Mouse (Mus musculus) urinary bladder, adult 2 months (tissue): ENCODE results near the gene Taf1. TPM values are rescaled to one million over a fixed set of nuclear protein-coding genes. Genes with fewer than 3 reads are reported as not detected.
"Not testable (repeated sequence)": the region's sequence is repeated elsewhere in the genome, so short reads cannot be mapped to it uniquely, and the experiment has no call there.

ENCODE experiments used
- DNase-seq: peaks from one replicate; pipeline ENCODE4 v3.0.0; 2022; ENCODE audit warnings: low spot score
- polyA plus RNA-seq: library from polyadenylated mRNA; depleted of rRNA; stranded (reverse); fragments of >200 nt; gene quantifications from 2 replicates; pipeline ENCODE4 v1.2.3, GENCODE M21; 2012; rRNA removed

Gene Taf1
- 21.1 and 30.2 TPM in 2 replicates for polyA plus RNA-seq

GRCm38 (mm10) chrX:101532347-101533221 lies at the start of gene Taf1:
TSS of gene Taf1 (plus strand) at chrX:101532734.
- DNase-seq: peak; percentile 47

GRCm38 (mm10) chrX:101486487-101487152 lies 45.9 kb upstream of the Taf1 start:
- not testable (repeated sequence) for DNase-seq

DNA sequence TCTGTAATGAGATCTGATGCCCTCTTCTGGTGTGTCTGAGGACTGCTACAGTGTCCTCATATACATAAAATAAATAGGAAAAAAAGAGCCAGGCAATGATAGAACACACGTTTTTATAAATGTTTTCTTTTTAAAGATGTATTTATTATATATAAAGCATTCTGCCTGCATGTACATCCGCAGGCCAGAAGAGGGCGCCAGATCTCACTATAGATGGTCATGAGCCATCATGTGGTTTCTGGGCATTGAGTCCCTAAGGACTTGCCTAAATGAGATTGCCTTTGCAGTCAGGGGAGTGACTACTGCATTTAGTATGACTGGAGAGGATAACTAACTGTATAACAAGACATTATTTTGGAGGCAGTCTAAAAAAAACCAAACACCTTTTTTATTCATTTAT lies 27.9 kb upstream of the Taf1 start:
- no peak for DNase-seq

DNA sequence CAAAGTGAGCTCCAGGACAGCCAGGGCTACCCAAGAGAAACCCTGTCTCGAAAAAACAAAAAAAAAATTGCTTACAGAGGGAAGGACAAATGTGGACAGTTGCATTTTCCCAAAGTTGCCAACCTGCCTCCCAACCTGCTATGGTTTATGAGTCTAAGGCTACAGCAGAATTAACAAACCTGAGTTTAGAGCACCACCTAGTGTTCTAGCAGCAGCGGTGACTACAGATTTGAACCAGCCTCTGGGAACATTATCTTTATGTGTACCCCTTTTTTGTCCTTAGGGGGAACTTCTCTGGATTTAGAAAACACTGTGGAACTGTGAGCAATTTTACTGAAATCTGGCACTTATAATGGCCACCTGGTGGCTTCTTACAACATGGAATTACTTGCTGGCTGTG lies 16.8 kb upstream of the Taf1 start:
- no peak for DNase-seq

GRCm38 (mm10) chrX:101518006-101518405 lies 14.5 kb upstream of the Taf1 start:
- DNase-seq: no peak

DNA sequence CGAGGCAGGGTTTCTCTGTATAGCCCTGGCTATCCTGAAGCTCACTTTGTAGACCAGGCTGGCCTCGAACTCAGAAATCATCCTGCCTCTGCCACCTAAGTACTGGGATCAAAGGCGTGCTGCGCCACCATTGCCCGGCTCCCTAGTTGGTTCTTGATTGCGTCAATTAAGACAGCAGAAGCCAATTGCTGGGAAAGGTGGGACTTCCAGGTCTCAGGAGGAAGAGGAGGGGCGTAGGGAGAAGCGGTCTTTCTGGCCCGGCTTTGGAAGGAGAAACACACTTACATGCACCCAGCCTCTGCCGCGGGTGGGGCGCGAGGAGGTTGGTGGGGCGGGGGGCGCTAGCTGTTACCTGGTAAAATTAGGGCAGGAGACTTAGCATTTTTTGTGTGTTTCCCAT lies 10.5 kb upstream of the Taf1 start:
- DNase-seq: no peak

GRCm38 (mm10) chrX:101527356-101527755 lies 5.2 kb upstream of the Taf1 start:
- no peak for DNase-seq

DNA sequence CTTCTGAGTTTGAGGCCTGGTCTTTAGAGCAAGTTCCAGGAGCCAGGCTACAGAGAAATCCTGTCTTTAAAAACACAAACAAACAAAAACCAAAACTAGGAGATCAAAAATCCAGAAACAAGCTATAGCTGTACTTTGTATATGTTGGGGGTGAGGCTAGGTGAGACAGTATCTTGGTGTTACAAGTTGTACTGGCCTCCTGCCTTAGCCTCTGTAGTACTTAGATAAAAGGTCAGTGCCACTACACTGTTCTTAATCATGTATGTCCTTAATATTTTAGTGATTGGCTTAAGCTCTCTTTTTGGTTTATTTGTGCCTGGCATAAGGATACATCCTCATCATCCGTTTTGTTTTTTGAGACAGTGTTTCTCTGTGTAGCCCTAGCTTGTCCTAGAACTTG lies 52.9 kb downstream of the Taf1 start:
- no peak for DNase-seq

DNA sequence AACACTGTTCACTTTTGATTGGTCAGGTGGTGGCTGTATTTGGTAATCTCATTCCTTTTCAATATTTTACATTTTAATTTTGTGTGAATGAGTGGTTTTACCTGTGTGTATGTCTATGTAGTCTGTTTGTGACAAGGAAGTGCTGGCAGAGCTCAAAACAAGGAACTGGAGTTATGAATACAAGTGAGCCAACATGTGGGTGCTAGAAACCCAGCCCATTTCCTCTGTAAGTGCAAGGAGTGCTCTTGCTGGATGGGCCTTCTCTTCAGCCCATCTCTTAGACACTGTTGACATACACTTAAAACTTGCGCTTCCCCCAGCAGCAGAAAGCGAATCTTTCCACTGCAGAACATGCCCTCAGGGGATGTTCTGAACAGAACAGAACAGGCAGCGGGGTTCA lies 83.6 kb downstream of the Taf1 start:
- no peak for DNase-seq

GRCm38 (mm10) chrX:101617889-101618288 lies 85.4 kb downstream of the Taf1 start:
- DNase-seq: no peak

DNA sequence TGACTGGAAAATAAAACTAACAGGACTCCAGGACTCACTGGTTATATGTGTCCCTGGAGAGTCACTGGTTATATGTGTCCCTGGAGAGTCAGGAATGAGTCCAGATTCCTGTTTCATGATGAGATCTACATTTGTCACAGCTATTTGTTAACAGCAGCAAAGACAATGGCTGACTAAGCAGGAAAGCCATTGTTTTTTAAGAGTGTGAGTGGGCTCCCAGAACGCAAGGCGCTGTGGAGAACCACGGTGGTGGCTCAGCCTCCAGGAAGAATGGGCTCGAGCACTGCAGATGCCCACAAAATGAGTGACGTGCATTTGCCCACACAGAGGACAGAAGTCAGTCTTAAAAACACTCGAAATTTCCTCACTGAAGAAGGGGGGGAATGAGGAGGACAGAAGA lies 87.8 kb downstream of the Taf1 start:
- DNase-seq: no peak

- DNase-seq: no peak
Observed at GRCm38 (mm10) chrX:101622539-101622938, 90.0 kb downstream of the Taf1 start.

- DNase-seq: no peak
Observed at GRCm38 (mm10) chrX:101636821-101637525, 104.4 kb downstream of the Taf1 start.

- DNase-seq: no peak
Observed at GRCm38 (mm10) chrX:101638856-101639255, 106.3 kb downstream of the Taf1 start.

GRCm38 (mm10) chrX:101639306-101639705 lies 106.8 kb downstream of the Taf1 start:
- no peak for DNase-seq

GRCm38 (mm10) chrX:101639741-101640166 lies 107.2 kb downstream of the Taf1 start, which contains the start of gene Ogt:
TSS of gene Ogt (plus strand) at chrX:101640060.
- peak; percentile 44 for DNase-seq

DNA sequence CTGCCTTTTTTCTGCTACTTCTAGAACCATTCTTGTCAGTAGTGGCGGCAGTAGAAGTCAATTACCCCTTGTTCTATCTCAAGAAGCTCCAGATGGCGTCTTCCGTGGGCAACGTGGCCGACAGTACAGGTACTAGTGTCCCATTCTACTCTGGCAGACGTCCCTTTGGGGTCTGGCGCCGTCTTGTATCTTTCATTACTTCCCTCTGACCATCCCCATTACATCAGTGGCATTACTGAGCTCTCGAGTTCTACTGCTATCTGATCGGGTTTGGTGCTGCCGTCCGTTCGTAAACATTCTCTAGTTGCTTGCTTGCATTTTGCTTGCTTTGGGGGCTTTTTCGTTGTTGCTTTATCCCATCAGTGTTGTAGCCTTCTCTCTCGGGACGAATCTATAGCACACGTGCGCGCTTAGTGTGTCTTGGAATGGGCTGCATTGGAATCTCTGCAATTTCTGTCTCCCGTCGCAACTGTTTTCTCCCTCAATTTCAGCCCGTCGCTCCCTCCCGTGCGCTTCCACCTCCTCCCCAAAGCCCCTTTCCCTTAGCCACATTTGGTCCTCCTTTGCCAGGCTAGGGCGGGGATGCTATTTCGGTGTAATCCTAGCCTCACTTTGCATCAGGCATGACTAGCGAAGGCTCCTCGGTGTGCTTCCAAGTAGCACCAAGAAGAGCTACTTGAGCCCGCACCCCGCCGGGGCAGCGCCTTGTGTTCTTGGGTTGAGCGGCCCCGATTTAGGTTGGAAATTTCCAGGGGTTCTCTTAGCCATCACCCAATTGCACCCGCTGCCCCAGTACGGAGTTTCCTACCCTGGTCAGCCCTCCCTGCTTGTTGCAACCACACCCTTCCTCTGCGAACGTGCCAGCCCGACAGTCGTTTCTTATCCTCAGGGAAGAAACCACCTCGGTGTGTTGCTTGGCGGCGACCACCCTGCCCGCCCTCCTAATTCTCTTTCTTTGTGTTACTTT lies 107.9 kb downstream of the Taf1 start:
- peak; percentile 36 for DNase-seq

DNA sequence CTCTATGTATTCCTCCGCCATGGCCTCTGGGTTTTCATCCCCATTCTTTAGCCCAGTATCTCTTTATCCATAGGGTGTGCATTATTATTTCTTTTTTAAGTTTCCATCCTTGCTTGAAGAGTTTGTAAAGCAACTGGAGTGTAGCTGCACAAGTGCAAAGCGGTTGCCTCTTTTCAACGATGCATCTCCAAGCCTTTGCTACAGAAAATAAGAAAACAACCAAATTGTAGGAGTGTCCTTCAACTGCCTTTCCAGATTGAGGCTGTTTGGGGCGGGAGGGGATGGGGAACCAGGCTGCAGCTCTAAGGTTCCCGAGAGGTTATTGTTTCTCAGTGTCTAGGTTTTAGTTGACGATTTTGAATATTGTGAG lies 108.6 kb downstream of the Taf1 start:
- no peak for DNase-seq

DNA sequence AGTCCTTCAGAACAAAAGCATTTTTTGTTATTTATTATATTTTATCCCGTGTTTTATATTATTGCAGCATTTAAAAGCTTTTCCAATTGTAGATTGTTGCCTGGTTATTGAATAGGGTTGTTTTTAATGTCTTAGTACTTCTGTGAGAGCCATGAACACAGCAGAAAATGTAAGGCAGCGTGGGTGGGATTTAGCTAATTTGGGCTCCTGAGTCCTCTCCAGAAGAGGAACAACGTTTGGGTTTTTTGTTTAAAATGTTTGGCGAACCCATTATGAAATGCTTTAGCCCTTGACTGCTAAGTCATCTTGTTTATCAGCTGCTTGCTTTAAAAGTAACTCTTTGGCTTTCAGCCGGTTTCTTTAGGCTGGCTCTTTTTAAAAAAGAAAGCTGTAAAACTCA lies 109.6 kb downstream of the Taf1 start:
- DNase-seq: no peak

DNA sequence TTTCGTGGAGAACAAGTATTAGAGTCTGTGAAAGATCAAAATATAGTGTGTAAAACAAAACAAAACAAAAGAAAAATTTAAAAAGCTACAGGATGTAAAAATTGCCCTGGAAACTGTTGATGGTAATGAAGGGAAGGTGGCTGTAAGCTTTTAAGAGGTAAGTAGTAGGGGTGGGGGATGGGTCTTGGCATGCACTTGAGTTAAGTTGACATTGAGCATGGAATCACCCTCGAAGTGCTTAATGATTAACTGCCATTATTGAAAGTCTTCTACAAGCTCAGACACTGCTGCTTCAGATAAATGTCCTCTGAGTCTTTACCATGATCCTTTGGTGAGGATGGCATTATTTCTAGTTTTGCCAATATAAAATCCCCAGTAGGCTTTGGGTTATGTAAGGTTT lies 112.8 kb downstream of the Taf1 start:
- no peak for DNase-seq

DNA sequence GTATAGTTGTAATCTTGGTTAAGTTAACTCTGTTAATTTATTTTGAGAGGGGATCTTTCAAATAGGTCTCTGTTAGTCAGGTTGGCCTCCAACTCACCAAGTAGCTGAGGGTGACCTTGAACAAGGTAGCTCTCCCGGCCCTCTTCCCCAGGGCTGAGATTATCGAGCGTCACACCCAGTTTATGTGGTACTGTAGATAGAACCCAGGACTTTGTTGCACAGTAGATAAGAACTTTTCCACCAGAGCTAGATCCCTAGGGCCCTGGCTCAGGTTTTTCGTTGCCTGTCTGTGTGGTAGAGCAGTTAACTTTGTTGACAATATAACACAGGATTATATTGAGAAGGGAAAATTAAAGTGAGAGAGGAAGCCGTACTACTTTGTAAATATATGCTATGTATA lies 114.1 kb downstream of the Taf1 start:
- no peak for DNase-seq
